Mouse (Mus musculus) heart, postnatal 0 days (tissue): ENCODE data around the gene Alg14.

Experiments
- CTCF ChIP-seq: IDR thresholded peaks from 2 replicates; pipeline ENCODE4 v1.5.1; 2016; ENCODE audit warnings: antibody characterized with exemption, control low read depth, low read depth
- EP300 ChIP-seq: IDR thresholded peaks from 2 replicates; pipeline ENCODE4 v1.6.1; 2016; ENCODE audit warnings: antibody characterized with exemption, low read depth

DNA sequence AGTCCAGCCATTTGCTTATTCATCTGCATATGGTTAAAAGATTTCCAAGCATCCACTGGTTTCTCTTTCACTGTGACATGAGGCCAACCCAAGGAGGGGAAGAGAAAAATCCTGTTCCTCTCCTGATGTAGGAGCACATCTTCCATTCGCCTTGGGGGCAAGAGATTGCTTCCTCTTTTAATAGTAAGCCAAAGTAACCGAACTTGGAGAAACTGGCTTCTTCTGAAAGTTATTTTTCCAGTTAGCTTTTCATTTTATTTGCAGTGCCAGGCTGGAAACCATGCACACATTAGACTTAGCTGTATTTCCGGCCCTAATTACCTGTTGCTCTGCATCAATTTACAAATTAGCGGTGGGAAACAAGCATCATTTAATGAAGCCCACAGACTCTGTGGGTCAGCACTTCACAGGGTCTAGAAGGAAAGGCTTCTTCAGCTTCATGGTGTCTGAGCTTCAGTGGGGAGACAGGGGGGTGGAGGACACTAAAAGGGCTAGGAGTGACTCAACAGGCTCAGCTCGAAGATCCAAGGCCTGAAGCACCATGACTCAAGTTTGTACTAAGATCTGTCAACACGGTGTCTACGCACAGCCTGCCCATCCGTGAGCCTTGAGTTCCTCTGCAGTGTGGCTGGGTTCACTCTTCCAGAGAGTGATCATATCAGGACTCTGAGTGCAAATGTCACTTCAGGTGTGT lies 80.1 kb downstream of the Alg14 start:
- TF ChIP-seq EP300 (no peak), CTCF (no peak)
